Mouse (Mus musculus) yolk sac, embryonic 10.5 days (tissue): ENCODE measurements around the gene Mx1.
A peak's percentile ranks its signal among the peaks of the same experiment; 100 is the strongest.

ENCODE experiments used
- DNase-seq: peaks from one replicate; pipeline ENCODE4 v3.0.0-alpha.2; 2017; ENCODE audit warnings: low spot score

The Mx1 gene

DNA sequence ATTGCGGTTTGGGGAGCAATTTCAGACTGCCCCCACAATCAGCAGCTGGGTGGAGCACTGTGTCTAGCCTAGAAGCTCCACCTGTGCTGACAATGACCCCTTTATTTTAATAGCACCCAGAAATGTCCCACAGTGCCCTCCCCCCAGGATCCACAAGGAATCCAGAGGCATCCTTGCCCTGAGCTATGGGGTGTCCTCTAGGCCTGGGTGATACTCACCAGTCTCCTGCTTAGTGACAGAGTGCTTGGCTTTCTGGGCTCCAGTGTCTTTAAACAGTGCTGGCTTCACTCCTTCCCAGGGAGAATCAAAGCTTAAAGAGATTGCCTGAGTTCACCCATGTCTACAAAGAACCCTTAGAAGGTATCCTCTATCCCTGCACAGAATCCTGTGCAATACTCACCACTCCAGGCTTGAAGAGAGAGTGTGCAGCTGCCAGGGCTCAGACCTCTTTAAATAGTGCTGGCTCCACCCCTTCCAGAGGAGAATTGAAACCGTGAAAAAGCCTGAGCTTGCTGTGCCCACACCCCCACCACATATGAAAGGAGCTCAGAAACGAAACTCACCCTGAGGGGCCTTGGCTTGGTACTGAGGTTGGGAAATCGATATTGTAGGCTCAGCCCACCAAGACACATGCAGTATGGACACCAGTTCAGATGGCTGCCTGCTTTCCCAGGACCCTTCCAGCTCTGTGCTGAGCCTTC, at the start of gene Mx1:
Mx1 (minus strand) TSS at position 427 of the 701 bp plus-strand sequence.
- DNase-seq = no peak

DNA sequence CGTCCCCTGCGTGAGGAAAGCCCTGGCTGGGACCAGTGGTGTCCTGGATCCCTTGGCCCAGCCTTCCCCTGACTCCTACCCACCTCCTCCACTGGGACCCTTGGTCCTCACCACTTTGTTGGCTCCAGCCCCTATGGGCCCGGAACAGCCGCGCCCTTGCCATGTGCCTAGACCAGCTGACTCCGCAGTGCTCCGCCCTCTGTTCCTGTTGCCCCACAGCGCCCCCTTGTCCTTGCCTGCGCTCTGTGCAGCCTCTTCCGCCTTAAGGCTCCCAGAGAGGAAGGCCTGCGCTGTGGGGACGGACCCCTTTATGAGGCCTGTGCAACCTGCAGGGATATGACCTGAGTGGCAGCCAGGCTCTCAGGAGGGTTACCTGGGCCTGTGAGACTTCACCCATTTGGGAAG, 49.6 kb upstream of the Mx1 start:
- DNase-seq = no peak

DNA sequence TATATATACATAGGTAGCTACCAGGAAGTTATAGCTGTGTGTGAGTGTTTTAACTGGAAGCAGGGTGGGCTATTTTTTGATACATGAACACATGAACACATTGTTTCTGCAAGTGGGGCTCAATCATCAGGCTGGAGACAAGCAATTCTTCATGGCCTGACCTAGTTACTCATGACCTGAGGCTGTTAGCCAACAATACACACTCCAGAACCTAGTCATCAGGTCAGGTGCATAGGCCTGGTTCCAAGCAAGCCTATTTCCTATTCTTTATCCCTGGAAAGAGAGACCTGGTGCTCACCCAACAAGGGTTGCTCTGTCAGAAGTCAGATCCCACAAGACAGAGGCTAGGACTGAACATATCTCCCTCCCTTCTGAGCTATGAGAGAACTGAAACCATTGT, 48.8 kb upstream of the Mx1 start:
- no peak for DNase-seq

DNA sequence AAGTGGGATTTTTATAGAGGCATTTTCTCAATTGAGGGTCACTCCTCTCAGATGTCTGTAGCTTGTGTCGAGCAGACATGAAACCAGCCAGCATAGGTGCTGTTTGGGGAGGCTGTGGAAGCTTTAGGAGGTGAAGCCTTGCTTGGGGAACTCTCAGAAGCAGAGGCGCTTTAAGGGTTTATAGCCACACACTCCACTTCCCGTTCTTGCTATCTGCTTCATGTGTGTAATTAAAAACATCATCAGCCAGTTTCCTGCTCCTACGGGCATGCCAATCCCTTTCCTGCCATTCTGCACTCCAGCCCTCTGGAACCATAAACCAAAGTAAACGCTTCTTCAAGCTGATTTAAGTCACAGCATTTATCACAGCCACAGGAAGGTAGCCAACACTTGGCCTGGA, 48.1 kb upstream of the Mx1 start:
- DNase-seq = no peak

DNA sequence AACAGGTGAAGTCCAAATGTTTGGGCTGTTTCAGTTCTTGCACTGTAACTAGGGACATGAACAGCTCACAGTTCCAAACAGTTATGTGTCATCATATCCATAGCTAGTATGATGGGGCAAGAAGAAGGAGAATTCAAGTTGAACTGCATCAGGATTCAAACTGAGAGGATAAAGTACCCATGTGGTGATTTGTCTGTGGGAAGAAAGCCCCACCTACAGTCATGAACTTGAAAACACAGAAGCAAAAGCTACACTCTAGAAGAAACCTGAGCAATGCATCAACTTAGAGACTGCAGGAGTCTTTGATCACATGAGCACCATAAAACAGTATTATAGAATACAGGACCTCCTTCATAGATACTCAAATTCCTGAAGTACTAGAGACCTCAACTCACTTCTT, 45.1 kb upstream of the Mx1 start:
- DNase-seq = no peak

DNA sequence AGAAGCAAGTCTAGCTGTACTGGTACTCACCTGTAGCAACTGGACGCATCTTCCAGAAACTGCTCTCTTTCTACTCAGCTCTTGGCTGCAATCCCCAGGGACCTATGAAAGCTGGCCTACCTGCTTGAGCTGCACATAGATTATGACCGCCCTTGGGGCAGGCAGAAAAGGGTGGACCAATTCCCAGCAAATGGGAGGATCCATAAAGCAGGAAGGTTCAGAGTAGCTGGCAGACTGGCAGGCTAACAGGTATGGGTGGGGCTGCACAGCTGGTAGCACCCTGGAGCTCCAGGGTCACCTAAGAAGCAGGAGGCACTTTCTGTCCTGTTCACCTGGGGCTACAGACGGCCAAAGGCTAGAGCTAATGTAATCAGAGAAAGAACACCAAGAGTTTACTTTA, 42.1 kb upstream of the Mx1 start:
- no peak for DNase-seq

DNA sequence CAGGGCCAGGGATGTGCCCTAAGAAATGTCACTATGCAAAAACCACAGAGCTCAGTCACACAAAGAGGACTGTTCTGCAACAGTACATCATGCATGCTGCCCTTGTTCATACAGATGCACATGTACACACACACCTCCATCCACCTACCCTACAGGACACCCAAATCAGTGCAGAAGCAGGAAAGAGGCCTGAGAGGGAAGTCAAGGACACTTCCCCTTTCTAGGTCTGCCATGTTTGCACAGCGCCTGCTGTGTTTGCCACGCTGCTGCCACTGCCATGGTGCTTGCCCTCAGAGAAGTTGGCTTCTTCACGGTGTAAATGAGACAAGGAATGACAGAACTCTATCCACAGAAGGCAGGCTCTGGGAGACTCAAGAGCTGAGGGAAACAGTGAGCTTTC, 41.1 kb upstream of the Mx1 start:
- DNase-seq = no peak

DNA sequence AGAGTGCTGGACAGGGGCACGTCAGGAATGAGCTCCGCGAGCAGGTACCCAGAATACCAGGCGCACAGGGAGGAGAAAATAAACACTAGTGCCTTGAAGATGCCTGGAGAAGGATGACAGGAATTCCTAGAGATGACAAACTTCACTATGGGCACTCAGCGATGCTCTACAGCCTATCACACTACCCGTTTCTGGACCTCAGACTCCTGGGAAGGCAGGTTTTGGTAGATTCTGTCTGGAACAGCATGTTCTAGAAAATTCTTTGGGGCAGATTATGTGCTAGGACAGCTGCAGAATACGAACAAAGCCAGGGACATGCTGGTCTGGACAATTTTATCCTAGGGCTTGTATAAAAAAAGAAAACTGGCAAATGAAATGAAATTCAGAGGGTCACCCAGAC, 38.2 kb upstream of the Mx1 start:
- DNase-seq = no peak

DNA sequence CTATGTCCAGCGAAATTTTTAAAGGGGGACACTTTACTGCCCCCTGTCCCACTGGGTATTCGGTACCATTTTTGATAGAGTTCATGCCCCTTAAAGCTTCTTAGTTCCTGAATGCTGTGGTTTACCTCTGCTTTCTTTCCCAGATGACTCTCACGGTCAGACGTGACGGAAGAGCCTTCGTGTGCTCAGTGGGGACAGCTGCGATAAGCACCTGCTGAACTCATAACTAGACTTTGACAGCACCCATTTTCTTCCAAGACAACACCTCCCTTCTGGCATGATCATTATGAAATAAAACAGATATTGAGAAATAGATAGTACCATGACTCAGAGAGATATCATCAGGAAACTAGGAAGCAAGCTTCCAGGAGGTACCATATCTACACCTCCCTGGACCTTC, 36.7 kb upstream of the Mx1 start:
- no peak for DNase-seq

DNA sequence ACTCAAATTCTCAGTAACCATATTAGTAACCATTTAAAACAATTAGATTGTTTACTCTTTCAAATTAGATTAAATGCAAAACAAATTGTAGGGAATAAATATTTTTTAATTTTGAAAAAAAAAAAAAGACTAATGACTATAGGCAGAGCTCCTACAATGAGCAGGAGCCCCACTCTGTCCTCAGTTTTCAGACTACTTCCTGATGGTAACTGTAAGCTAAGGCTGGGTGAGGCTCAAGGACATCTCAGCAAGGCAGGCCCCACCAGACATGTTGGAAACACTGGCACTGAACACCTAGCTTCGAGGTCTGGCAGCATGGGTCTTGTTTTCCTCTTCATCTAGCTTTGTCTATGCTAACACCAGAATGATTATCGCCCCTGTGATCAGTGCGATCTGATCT, 35.4 kb upstream of the Mx1 start:
- no peak for DNase-seq

DNA sequence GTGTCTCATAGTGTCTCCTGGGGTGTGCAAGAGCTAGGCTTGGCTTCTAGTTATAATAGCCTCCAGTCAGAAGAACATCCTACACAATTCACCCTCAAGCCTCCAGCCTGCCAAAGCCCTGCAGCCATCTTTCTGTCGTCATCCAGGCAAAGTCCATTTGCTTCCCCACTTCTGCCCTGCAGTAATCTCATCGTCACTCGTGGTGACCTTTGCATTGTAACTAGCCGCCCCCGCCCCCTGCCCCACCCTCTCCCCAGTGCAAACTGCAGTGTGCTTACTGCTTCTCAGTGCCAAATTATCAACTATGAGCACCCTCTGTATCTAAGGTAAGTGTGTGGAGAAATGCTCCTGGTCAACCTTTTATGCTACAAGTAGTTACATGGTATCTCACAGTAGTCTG, 35.0 kb upstream of the Mx1 start:
- DNase-seq = peak; percentile 76

DNA sequence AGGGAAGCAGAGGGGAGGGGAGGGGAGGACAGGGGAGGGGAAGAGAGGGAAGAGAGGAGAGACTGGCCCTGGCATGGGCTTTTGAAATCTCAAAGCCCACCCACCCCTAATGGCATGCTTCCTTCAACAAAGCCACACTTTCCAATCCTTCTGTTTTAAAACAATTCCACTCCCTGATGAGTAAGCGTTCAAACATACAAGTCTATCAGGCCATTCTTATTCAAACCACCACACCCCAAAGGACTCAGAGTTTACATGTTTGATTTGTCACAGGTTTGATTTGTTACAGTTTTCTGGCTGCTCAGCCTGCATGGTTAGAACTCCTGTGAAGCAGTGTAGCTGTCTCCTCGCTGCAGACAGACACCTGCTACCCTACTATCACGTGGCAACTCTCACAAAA, 33.3 kb upstream of the Mx1 start:
- no peak for DNase-seq

DNA sequence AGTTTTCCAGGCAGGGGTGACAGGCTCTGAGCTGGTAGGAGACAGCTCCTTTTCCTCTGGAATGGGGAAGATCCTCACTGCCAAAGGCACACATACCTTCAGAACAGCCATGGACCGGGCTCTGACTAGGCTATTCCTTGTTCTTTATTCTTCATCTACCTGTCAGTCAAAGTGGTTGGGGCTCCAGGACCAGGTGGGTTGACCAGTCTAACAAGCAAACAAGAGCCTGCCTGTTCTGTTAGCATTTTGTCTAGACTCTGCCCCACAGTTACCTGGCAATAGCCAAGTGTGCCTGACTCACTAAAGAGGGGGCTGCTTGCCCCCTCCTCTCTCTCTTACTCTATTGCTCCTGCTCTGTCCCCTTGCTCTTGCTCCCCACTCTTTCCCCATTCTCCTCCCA, 29.7 kb upstream of the Mx1 start:
- no peak for DNase-seq

DNA sequence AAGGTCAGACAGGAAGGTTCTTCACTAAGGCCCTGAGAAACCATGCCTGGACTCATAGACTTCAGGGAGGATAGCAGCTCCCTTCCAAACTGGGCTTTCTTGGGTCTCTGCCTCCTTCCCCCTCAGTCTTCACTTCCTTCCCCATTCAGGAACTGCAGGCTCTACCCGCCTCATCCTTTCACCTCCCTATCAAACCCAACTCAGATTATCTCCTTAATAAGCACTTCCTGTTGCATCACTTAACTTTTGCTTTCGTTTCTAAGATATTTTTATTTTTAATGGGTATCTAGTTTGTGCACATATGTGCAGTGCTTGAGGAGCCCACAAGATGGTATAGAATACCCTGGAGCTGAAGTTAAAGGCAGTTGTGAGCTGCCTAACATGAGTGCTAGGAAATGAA, 15.9 kb upstream of the Mx1 start:
- no peak for DNase-seq

DNA sequence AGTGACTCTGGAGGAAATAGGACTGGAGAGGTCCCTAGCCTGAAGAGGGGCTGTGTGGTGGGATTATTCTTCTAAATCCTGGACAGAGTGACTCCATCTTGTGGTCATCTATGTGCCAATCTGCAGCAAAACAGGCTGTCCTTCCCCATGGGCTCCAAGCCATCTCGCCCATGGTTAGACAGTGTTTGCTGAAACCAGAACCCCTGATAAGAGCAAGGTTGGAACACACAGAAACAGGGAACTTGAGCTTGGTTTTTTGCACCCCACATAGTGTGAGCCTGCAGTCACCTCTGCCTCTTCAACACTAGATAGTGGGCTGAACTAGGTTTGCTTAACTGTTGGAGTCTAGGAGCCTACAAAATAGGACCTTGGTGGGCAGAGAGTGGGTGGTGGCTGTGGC, 13.8 kb upstream of the Mx1 start:
- DNase-seq = no peak

DNA sequence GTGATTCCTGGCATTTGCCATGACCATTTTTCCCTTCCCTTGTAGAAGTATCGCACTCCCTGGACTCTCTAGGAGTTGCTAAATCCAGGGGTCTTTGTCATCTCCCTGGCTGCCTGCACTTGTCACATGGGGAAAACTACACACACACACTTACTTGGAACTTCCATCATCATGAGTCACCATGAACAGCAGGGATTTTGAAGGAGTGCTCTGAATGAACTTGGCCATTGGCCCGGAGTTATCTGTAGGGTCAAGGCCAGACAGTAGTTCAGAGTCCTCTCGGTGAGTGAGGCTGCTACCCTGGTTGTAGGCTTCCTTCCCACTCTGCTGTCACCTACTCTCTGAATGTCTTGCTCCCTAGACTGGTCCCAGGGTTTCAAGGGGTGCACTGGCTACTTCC, 12.9 kb upstream of the Mx1 start:
- DNase-seq = no peak

DNA sequence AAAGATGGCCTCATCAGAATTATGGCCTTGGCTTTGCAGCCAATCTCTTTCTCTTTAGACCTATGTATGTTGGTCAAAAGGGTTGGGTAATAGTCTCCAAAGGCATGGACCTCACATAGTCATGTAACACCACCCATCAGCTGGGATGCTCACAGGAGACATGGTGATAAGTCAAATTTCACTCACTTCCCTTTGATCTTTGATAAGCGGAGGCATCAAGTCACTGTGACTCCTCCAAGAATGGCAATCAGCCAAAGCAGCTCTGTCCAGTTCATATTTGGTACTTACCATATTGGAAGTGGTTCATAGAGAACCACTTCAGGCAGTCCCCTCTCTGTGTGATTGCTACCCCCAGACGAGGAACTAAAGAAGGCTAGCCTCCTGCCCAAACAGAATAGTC, 12.0 kb upstream of the Mx1 start:
- no peak for DNase-seq

DNA sequence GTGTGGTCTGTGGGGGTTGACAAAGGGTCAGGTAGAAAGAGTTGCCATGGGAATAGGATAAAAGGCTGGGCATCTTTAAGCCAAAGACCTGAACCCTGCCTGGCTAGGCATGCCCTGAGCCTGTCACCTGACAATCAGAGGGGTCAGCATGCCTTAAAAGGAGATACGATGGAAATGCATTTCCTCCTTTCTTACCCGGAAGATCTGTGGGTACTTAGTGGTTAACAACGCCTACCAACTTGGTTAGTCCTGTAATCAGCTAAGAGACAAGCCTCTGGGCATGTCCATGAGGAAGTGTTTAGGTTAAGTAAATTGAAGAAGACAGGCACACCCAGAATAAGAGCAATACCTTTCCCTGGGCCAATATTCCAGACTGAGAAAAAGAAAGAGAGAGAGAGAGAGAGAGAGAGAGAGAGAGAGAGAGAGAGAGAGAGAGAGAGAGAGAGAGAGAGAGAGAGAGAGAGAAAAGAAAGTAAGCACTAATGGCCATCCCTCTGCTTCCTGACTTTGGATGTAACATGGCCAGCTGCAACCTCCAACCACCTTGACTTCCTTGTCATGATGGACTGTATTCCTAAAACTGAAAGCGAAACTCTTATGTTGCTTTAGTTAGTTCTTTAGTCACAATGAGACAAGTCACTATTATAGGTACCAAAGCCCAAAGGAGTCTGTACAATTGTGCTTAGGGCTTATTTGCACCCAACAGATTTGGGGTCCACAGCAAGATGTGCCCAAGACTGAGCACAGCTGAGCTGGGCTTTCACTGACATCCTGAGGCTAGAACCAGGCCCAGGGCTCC, 5.5 kb upstream of the Mx1 start:
- no peak for DNase-seq

DNA sequence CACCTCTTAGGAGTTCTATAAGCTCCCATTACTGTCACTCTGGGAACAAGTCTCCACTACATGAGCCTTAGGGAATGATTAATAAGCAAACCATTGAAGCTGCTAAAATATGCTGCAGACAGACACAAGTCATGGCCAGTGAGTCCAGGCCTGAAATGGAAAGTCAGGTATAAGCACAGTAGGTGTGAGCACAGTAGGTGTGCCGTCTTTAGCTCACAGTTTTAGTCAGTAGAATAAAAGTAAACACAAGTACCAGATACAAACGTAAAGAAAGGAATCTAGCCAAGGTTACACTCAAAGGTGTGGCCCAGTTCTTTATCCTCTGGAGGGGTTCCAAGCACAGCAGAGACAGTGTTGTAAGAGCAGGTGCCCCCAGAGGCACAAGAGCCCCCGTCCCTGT, 4.8 kb upstream of the Mx1 start:
- DNase-seq = no peak

DNA sequence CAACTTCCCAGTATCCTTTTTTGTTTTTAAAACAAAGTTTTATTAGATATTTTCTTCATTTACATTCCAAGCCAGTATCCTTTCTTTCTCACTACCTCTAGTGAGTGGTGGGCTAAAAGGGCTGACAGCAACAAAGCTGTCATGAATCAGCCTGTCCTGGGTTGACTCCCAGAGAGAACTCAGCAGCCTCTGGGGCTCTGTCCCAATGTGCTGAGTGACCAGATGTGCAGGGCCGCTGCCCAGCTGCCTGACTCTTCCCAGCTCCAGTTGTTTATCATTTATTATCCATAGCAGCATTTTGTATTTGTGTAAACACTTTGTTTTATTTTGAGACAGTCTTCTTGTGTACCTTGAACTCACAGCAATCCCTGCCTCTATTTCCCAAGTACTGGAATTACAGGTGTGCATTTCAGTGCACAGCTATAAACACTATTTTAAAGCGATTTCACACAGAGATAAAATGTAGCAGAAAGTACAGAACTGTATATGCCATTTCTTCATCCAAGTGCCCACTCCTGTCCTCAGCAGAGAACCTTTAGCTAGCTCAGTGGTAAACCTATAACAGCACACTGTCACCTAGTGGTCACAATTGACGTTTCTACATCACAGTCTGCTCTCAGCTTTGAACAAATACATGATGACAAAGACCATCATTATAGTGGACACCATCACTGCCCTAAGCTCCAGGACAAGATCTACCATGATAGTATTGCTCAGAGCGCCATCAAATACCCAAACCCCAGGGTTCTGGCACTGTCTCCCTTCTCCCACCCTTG, 3.7 kb upstream of the Mx1 start:
- peak; percentile 6 for DNase-seq

DNA sequence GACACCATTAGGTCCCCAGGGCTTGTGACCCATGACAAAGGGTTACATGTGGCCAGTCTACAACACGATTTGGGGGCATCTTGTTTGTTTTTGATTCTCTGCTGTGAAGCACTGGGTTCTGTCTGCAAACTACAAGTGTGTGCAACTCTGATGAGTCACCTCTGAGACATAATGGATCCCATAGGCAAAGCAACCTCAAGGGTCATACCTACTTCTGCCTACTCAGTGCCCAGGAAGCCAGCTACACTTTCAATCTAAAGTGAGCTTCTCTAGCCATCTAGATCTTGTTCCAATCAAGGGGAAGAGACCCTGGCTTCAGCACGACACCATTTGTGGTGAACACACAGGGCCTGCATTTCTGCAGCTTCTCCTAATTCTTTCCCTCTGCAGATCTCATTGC, 1.4 kb downstream of the Mx1 start:
- DNase-seq = no peak

DNA sequence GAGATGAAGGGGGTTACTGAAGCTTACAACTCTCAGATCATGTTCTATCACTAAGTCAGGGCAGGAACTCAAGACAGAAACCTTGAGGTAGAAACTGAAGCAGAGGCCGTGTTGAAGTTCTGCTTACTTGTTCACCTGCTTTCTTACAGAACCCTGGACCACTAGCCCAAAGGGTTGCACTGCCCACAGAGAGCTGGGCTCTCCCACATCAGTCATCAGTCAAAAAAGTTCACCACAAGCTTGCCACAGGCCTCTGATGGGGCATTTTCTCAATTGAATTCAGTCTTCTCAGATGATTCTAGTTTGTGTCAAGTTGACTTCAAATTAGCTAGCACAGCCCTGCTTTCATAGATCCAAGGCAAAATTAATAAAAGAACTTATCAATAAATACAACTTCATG, 2.9 kb downstream of the Mx1 start:
- no peak for DNase-seq

DNA sequence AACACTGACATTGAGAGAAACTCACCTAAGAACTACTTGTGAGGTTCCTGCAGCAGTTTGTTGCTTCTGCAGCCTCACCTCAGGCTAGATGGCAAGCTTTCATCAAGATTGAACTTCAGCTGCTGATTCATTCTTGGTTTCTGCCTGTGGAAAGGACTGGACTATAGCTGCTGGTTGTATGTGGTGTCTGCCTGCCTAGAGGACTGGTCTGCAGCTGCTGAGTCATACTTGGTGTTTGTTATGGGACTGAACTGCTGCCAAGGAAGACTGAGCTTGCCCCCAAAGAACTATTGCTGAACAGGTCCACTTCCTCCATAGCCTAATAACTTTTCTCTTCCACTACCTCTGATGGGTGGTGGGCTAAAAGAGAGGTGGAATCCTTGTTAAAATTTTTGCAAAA, 15.3 kb downstream of the Mx1 start:
- DNase-seq = no peak
